Mouse (Mus musculus): ENCODE data around the gene 1700001K19Rik.
A peak's percentile ranks its signal among the peaks of the same experiment; 100 is the strongest.
"Not testable (repeated sequence)": the region's sequence is repeated elsewhere in the genome, so short reads cannot be mapped to it uniquely, and the experiment has no call there.

The 1700001K19Rik gene

GRCm38 (mm10) chr12:110682561-110683299 is at the start of gene 1700001K19Rik:
Gene 1700001K19Rik, minus strand, starts transcription at chr12:110682619.
- DNase-seq (ENCODE audit: low spot score) = no peak

- no peak for DNase-seq (ENCODE audit: low spot score)
Measured at GRCm38 (mm10) chr12:110726428-110726827, 44.0 kb upstream of the 1700001K19Rik start.

GRCm38 (mm10) chr12:110725489-110725888 is 43.1 kb upstream of the 1700001K19Rik start:
- DNase-seq (ENCODE audit: low spot score) = no peak

- DNase-seq (ENCODE audit: low spot score) = no peak
Measured at GRCm38 (mm10) chr12:110725051-110725450, 42.6 kb upstream of the 1700001K19Rik start.

DNA sequence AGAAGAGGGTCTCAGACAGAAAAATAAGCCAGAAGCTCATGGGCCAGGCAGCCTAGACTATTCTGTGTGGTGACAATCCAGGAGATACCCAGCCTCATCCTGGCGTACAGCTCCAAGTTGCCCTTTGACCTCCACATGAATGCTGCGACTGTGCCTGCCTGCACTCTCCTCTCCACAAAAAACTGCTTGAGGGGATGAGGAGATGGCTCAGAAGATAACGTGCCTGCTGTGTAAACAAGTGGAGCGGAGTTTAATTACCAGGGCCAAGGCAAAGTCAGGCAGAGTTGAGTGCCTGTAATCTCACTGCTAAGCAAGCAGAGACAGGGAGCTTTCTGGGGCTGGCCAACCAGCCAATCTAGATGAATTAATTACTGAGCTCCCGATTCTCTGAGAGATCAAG is 33.6 kb upstream of the 1700001K19Rik start:
- no peak for DNase-seq (ENCODE audit: low spot score)

- no peak for DNase-seq (ENCODE audit: low spot score)
Measured at GRCm38 (mm10) chr12:110714215-110714614, 31.8 kb upstream of the 1700001K19Rik start.

- no peak for DNase-seq (ENCODE audit: low spot score)
Measured at GRCm38 (mm10) chr12:110713784-110714183, 31.4 kb upstream of the 1700001K19Rik start.

GRCm38 (mm10) chr12:110711270-110711669 is 28.9 kb upstream of the 1700001K19Rik start:
- DNase-seq (ENCODE audit: low spot score) = no peak

DNA sequence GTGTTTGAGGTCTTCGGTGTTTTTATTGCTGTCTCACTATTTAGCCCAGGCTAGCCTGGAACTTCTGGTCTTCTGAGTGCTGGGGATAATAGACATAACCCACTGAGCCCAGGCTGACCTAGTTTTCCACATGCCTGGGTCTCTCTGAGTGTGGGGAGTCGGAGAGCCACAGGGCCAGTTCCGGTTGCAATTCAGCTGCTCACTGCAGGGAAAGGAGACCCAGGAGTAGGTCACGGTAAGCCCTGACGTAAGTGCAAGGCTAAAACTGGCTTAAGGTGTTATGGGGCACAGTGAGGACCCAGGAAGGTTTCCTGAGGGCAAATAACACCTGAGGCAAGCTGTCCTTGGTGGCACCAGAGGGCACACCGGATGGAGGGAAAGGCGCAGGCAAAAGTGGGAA is 25.0 kb upstream of the 1700001K19Rik start:
- DNase-seq (ENCODE audit: low spot score) = no peak

DNA sequence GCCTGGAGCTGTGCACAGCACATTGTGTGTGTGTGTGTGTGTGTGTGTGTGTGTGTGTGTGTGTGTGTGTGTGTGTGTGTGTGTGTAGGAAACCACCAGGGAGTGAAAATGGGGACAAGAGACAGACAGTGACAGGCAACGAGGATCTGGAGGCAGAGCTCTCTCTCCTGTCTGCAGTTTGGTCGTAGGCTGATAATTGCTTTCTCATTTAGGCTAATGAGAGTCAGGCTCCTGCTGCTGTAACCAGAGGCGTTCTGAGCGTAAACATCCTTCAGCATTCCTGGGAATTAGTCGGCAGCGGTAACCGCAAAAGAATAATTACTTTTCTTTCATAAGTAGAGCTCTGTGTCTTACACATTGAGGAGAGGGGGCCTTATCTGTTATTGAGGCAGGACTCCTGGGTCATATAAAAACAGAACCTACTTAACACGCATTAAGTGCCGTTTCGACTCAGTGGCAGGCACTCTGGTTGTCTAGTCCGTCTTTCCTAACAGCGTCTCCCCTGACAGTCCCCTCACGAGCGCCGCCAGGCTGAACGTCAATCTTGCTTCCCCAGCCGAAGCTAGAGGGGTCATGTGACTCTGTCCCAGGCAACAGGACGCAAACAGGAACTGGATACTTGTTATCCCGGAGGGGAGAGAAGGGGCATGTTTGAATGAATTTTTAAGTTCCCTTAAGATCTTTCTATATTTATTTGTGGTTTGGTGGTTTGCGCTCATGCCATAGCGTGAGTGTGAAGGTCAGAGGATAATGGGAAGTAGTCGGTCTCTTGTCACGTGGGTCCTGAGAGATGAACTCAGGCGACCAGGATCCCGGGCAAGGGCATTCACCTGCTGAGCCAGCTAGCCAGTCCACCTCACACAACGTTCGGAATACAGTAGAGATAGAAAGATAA is 24.2 kb upstream of the 1700001K19Rik start:
- peak; percentile 44 for DNase-seq (ENCODE audit: low spot score)

DNA sequence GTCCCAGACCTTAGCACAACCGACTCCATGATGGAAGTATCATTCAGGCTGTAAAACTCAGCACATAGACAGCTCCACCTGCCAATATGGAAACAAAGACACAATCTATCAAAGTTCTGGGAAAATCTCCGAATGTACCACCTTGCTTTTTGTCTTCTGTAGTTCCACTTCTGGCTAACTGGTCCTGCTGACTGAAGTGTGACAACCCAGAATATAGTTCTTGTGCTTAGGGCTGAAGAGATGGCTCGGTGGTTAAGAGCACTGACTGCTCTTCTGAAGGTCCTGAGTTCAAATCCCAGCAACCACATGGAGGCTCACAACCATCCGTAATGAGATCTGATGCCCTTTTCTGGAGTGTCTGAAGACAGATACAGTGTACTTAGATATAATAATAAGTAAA is 23.0 kb upstream of the 1700001K19Rik start:
- not testable (repeated sequence) for DNase-seq (ENCODE audit: low spot score)

- DNase-seq (ENCODE audit: low spot score) = no peak
Measured at GRCm38 (mm10) chr12:110703682-110704081, 21.3 kb upstream of the 1700001K19Rik start.

DNA sequence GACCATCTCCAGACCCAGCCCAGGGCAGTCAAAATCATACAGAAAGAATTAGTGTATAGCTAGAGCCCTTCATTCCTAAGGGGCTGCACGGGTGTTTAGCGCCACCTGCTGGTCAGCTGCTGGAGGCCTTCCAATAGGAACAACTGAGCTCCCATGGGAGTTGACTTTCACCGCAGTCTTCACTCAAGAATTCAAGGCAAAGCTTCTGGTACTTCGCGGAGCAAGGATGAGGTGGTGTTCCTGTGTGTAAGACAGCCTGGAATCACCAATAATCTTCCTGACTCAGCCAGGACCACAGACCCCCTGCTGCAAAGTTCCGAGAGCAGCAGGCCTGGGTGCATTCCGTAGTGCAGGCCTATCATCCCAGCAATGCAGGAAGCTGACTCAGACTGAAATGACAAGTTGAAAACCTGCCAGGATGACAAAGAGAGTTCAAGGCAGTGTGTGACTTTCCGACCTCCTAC is 20.6 kb upstream of the 1700001K19Rik start:
- DNase-seq (ENCODE audit: low spot score) = peak; percentile 87

DNA sequence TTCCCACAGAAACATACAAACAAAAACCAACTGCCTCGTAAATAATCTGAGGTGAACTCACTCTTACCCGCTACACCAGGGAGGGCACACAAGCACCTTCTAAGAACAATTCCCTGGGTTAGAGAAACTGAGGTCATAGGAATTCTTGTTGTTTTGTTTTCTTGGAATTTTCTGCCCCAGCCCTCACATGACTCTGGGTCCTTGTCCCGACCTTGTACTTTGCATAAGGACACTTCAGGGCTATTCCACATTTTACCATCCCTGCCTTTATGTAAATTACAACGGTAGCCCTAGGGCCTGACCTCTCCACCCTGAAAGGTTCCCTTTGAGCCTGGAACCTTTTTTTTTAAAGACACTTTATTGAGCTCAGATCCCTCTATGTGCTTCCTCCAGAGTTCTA is 20.1 kb upstream of the 1700001K19Rik start, which contains the start of gene Hsp90aa1:
Gene Hsp90aa1 (minus strand): TSS at position 173 of the 400 bp plus-strand sequence.
- no peak for DNase-seq (ENCODE audit: low spot score)

- DNase-seq (ENCODE audit: low spot score) = not testable (repeated sequence)
Measured at GRCm38 (mm10) chr12:110701363-110701762, 18.9 kb upstream of the 1700001K19Rik start.

GRCm38 (mm10) chr12:110700730-110701129 is 18.3 kb upstream of the 1700001K19Rik start:
- no peak for DNase-seq (ENCODE audit: low spot score)

DNA sequence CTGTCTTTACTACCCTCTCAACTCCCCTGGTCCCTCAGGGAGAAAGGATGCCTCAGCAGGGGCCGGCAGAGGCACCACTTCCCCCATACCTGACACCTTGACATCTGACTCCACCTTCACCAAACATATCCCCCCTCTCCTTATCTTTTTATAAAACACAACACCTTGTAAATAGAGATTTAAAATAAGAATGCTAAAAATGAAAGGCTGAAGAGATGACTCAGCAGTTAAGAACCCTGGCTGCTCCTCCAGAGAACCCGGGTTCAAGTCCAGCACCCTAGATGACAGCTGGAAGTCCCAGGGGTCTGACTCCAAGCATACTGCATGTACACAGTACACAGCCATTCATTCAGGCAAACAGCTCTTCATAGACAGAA is 16.7 kb upstream of the 1700001K19Rik start:
- DNase-seq (ENCODE audit: low spot score) = no peak

DNA sequence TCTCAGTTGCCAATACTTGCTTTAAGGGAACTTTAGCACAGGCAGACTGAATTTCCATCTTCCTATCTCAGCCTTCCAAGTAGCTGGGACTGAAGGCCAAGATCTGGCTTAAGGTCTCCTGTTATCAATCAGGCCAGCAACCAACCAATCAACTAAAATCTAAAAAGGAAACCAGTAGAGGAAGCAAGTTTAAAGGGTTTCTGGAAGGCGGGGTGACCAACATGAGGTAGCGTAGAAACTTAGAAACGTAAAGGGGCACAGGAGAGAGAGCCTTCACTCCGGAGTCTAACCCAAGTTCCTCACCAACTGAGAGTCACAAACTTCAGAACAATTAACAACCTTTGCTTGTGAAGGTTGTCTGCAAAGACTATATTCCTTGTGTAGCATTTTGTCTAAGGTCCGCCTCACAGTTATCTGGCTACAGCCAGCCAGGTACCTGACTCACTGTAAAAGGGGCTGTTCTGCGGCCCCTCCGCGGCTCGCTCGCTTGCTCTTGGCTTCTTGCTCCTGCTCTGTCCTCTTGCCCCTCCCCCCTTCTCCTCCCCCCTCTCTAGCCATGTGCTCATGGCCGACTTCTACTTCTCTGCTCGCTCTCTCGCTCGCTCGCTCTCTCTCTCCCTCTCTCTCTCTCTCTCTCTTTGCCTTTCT is 16.2 kb upstream of the 1700001K19Rik start:
- DNase-seq (ENCODE audit: low spot score) = no peak

GRCm38 (mm10) chr12:110698080-110698479 is 15.7 kb upstream of the 1700001K19Rik start:
- no peak for DNase-seq (ENCODE audit: low spot score)

GRCm38 (mm10) chr12:110697457-110697856 is 15.0 kb upstream of the 1700001K19Rik start:
- no peak for DNase-seq (ENCODE audit: low spot score)

- DNase-seq (ENCODE audit: low spot score) = no peak
Measured at GRCm38 (mm10) chr12:110696975-110697400, 14.6 kb upstream of the 1700001K19Rik start.
